Mouse (Mus musculus): ENCODE measurements around the gene Zbtb16.

GRCm38 (mm10) chr9:48748216-48748615 lies 87.8 kb downstream of the Zbtb16 start:
- TF ChIP-seq CTCF (IDR thresholded peaks at IDR 0.05; ENCODE audit: low read depth, low read length) (no peak), TAL1 (conservative IDR thresholded peaks at IDR 0.05; ENCODE audit: low read depth, low read length) (no peak), POLR2AphosphoS5 (IDR thresholded peaks at IDR 0.05; ENCODE audit: insufficient replicate concordance, low read depth, low read length) (no peak), GATA1 (IDR thresholded peaks at IDR 0.05; ENCODE audit: borderline replicate concordance, low read length) (no peak), GATA2 (IDR thresholded peaks at IDR 0.05; ENCODE audit: borderline replicate concordance, low read depth, low read length) (no peak)
